Mouse (Mus musculus): ENCODE data around the gene Znhit1.

DNA sequence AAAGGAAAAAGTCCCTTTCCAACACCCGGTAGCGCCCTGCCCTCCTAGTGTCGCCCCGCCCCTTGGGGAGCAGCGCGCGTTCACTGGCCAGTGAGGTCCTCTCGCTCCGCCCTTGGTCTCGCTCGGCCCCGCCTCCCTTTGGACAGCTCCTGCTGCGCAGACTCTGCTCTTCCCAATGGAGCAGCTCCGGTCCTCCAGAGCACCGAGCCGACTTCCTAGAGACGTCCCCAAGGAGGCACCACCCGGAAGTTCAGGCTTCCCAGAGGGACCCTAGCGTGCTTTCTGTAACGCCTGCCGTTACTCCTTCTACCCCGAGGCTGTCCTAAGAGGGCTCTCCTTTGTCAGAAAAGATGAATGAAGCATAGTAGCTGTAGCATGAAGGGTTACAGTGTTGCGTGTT, 34.8 kb downstream of the Znhit1 start, which contains the start of gene Fis1:
- TF ChIP-seq CTCF (IDR thresholded peaks at IDR 0.05; ENCODE audit: low read depth, low read length) (no peak), GATA2 (IDR thresholded peaks at IDR 0.05; ENCODE audit: borderline replicate concordance, low read depth, low read length) (no peak), GATA1 (IDR thresholded peaks at IDR 0.05; ENCODE audit: borderline replicate concordance, low read length) (no peak), TAL1 (conservative IDR thresholded peaks at IDR 0.05; ENCODE audit: low read depth, low read length) (no peak)

Measured in G1E (cell line).